Mouse (Mus musculus): Measurements from ENCODE around the gene Kdm5c.
"Not testable (repeated sequence)": the region's sequence is repeated elsewhere in the genome, so short reads cannot be mapped to it uniquely, and the experiment has no call there.

The Kdm5c gene

DNA sequence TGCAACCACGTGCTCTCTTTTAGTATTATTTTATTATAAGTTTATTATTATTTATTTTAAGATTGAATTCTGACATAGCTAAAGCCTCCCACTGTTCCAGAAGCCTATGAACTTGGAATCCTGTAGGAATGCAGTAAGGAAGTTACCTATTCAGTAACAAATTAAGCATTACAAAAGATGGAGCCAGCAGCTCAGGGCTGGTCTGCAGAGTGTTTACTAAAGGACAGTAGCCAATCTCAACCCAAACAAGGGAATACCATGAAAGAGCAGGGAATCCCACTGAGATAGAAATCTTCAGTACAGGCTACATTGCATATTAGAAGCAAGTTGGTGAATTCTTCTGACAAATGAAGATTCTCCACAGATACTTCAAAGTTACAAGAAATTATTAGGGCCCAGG, 54.2 kb downstream of the Kdm5c start:
- DNase-seq (ENCODE audit: extremely low read depth, low read depth): not testable (repeated sequence)

DNA sequence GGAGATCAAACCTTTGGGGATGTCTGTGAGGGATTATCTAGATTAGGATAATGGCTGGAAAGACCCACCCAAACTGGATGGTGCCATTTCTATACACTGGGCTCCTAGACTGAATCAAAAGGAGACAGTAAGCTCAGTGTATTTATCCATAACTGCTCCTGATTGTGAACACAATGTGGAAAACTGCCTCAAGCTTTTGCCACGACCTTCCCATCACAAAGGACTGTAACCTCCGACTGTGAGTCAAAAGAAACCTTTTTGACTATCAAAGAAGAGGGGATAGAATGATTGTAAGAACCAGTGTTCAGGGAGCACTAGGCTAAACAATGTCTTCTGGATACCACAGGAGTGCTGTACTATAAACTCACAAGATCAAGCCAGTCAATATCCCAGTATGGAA, 73.4 kb downstream of the Kdm5c start:
- no peak for DNase-seq (ENCODE audit: extremely low read depth, low read depth)

DNA sequence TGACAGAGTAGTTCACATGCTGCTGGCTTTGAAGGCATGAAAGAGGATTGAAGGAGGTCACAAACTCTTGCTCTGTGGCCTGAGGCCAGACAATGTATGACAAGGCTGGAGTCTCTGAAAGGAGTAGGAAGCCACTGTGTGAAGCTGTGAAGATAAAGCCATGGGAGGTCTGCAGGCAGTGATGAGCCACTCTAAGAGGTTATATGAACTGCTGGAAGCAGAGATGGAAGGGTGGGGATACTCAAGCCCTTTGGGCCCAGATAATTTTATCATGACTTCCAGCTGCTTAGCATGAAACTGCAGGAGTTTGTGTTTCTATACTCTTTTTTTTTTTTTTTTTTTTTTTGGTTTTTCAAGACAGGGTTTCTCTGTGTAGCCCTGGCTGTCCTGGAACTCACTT, 74.6 kb downstream of the Kdm5c start:
- peak; percentile 93 for DNase-seq (ENCODE audit: extremely low read depth, low read depth)

DNA sequence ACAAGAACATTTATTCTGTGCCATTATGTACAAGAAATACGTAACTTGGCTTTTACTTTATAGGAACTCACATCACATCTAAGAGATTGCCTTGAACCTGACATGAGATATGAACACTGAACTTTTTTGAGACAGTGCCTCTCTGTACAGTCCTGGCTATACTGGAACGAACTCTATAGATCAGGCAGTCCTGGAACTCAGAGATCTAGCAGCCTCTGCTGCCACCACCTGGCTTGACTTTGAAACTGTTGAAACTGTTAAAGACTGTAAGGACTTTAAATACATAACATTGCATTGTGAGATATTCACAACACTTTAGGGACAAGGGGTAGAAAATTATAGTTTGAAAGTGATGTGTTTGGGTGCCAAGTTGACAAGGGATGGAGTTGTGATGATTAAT, 75.1 kb downstream of the Kdm5c start:
- peak; percentile 64 for DNase-seq (ENCODE audit: extremely low read depth, low read depth)

DNA sequence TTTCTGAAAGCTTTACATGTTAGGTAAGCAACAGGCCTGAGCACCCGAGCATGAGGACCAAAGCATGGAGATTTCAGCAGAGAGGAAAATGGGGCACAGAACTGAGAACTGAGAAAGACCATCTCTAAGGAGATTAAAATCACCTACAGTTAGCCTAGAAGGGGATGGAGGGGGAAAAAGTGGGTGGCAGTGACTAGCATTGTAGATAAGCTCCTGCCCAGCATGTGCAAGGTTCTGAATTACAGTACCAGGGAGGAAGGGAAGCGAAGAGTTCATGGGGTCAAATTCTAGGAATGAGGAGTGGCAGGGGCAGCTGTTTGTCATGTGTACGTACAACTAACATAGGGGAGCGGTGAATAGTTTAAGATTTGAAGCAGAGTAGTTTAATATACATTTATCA, 87.7 kb downstream of the Kdm5c start:
- DNase-seq (ENCODE audit: extremely low read depth, low read depth): no peak

DNA sequence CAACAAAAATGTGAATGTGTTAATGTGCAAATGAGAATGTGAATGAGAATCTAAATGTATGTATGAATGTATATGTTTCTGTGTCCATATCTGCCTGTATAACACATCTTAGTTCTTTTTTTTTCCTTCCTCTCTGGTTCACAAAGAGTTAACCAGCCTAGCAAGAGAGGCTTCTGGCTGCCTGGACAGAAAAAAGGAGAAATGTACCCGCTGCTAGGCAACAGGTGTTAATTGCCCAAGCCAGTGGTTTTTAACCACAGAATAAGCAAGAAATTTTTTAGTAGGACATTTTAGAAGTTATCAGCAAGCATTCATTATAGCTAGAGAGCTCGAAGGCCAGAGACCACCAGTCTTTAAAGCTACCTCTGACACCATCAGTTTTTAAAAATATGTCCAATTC, 90.0 kb downstream of the Kdm5c start:
- DNase-seq (ENCODE audit: extremely low read depth, low read depth): peak; percentile 84

DNA sequence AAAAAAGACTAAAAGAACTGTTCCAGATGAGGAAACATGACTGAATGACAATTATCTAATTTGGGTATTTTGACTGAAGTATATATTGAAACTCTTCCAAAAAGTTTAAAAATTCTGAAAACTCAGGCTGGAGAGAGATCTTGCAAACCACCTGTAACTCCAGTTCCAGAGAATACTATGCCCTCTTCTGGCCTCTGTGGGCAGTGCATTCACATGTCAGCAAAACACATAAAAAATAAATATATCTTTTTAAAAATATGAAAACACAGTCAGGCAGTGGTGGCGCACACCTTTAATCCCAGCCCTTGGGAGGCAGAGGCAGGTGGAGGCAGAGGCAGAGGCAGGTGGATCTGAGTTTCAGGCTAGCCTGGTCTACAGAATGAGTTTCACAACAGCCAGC, 90.8 kb downstream of the Kdm5c start:
- DNase-seq (ENCODE audit: extremely low read depth, low read depth): no peak
